Mouse (Mus musculus) MEL (cell line): ENCODE measurements around the gene Qrich1. TPM values are rescaled to one million over a fixed set of nuclear protein-coding genes. Genes with fewer than 3 reads are reported as not detected.

Experiments
- DNase-seq: peaks from one replicate; pipeline ENCODE4 v3.0.0; 2011; ENCODE audit warnings: low read depth, low spot score
- H3K27ac ChIP-seq: 2 replicates; pipeline ENCODE4 v1.5.1; 2012; ENCODE audit warnings: low read depth, mild to moderate bottlenecking, control low read depth, low read length, moderate library complexity; ENCODE audit not compliant: control insufficient read depth
- H3K27me3 ChIP-seq, 2 experiments: fragments of 150-350 bp in 1 of 2; sonication (generic) in 1 of 2; 2 replicates each; pipeline ENCODE4 v1.6.1; 2012; ENCODE audit warnings: low read length in 2 of 2, mild to moderate bottlenecking in 2 of 2, improper control_type of control experiment in 1 of 2, moderate library complexity in 1 of 2; ENCODE audit not compliant: insufficient read depth in 2 of 2, control insufficient read depth in 1 of 2
- H3K36me3 ChIP-seq, 2 experiments: 2 replicates each; pipeline ENCODE4 v1.6.1; 2012 to 2014; ENCODE audit warnings: low read length in 2 of 2, improper control_type of control experiment in 1 of 2, inconsistent platforms in 1 of 2, mild to moderate bottlenecking in 1 of 2; ENCODE audit not compliant: insufficient read depth in 2 of 2, control insufficient read depth in 1 of 2
- H3K4me1 ChIP-seq, 2 experiments: fragments of 150-350 bp in 1 of 2; sonication (generic) in 1 of 2; 2 replicates each; pipeline ENCODE4 v1.6.1; 2012; ENCODE audit warnings: low read length in 2 of 2, improper control_type of control experiment in 1 of 2, mild to moderate bottlenecking in 1 of 2; ENCODE audit not compliant: insufficient read depth in 2 of 2, control insufficient read depth in 1 of 2
- H3K4me3 ChIP-seq, 2 experiments: fragments of 150-350 bp in 1 of 2; sonication (generic) in 1 of 2; 2 replicates each; pipeline ENCODE4 v1.5.1; 2012; ENCODE audit warnings: low read depth in 2 of 2, low read length in 2 of 2, mild to moderate bottlenecking in 2 of 2, moderate library complexity in 2 of 2, control low read depth in 1 of 2, improper control_type of control experiment in 1 of 2; ENCODE audit not compliant: control insufficient read depth in 1 of 2, insufficient read depth in 1 of 2
- H3K79me2 ChIP-seq: 2 replicates; pipeline ENCODE4 v1.6.1; 2012; ENCODE audit warnings: mild to moderate bottlenecking, low read length, moderate library complexity; ENCODE audit not compliant: control insufficient read depth, poor library complexity, insufficient read depth
- H3K9ac ChIP-seq: 2 replicates; pipeline ENCODE4 v1.6.1; 2012; ENCODE audit warnings: low read depth, mild to moderate bottlenecking, control low read depth, low read length, moderate library complexity; ENCODE audit not compliant: control insufficient read depth, poor library complexity, severe bottlenecking
- H3K9me3 ChIP-seq: fragments of 150-350 bp; sonication (generic); replicated peaks from 2 replicates; pipeline ENCODE4 v1.6.1; 2012; ENCODE audit warnings: mild to moderate bottlenecking, low read length, improper control_type of control experiment, moderate library complexity; ENCODE audit not compliant: insufficient read depth
- BHLHE40 ChIP-seq: IDR thresholded peaks from 2 replicates; pipeline ENCODE4 v1.6.1; 2012; ENCODE audit warnings: low read depth, mild to moderate bottlenecking, inconsistent platforms, low read length, improper control_type of control experiment, borderline replicate concordance
- CHD1 ChIP-seq: IDR thresholded peaks from 2 replicates; pipeline ENCODE4 v1.6.1; 2012; ENCODE audit warnings: low read depth, mild to moderate bottlenecking, inconsistent platforms, low read length, improper control_type of control experiment
- GABPA ChIP-seq: IDR thresholded peaks from 2 replicates; pipeline ENCODE4 v1.6.1; 2012; ENCODE audit warnings: low read depth, mild to moderate bottlenecking, inconsistent platforms, low read length, improper control_type of control experiment, moderate library complexity
- GATA1 ChIP-seq: IDR thresholded peaks from 2 replicates; pipeline ENCODE4 v1.6.1; 2011; ENCODE audit warnings: low read depth, low read length, improper control_type of control experiment
- HCFC1 ChIP-seq: IDR thresholded peaks from 2 replicates; pipeline ENCODE4 v1.6.1; 2012; ENCODE audit warnings: low read depth, mild to moderate bottlenecking, inconsistent platforms, low read length, improper control_type of control experiment, moderate library complexity
- JUND ChIP-seq: IDR thresholded peaks from 2 replicates; pipeline ENCODE4 v1.6.1; 2011; ENCODE audit warnings: low read depth, mild to moderate bottlenecking, improper control_type of control experiment, low read length
- MAX ChIP-seq: IDR thresholded peaks from 2 replicates; pipeline ENCODE4 v1.6.1; 2011; ENCODE audit warnings: low read length, improper control_type of control experiment
- MAZ ChIP-seq: IDR thresholded peaks from 2 replicates; pipeline ENCODE4 v1.6.1; 2012; ENCODE audit warnings: low read depth, mild to moderate bottlenecking, inconsistent platforms, low read length, improper control_type of control experiment
- MXI1 ChIP-seq: IDR thresholded peaks from 2 replicates; pipeline ENCODE4 v1.6.1; 2011; ENCODE audit warnings: mild to moderate bottlenecking, low read depth, low read length, improper control_type of control experiment
- MYB ChIP-seq: IDR thresholded peaks from 2 replicates; pipeline ENCODE4 v1.6.1; 2011; ENCODE audit warnings: mild to moderate bottlenecking, low read depth, low read length, improper control_type of control experiment
- MYC ChIP-seq: IDR thresholded peaks from 2 replicates; pipeline ENCODE4 v1.6.1; 2011; ENCODE audit warnings: low read depth, mild to moderate bottlenecking, low read length, improper control_type of control experiment, moderate library complexity
- NELFE ChIP-seq: IDR thresholded peaks from 2 replicates; pipeline ENCODE4 v1.6.1; 2011; ENCODE audit warnings: low read depth, low read length, improper control_type of control experiment
- NRF1 ChIP-seq: IDR thresholded peaks from 2 replicates; pipeline ENCODE4 v1.6.1; 2014; ENCODE audit warnings: low read depth, mild to moderate bottlenecking, inconsistent platforms, low read length, improper control_type of control experiment, moderate library complexity; ENCODE audit not compliant: poor library complexity, insufficient read depth, severe bottlenecking
- POLR2AphosphoS2 ChIP-seq: IDR thresholded peaks from 2 replicates; pipeline ENCODE4 v1.6.1; 2011; ENCODE audit warnings: low read length, improper control_type of control experiment
- SIN3A ChIP-seq: IDR thresholded peaks from 2 replicates; pipeline ENCODE4 v1.6.1; 2012; ENCODE audit warnings: low read length, improper control_type of control experiment, inconsistent platforms
- SMC3 ChIP-seq: IDR thresholded peaks from 2 replicates; pipeline ENCODE4 v1.6.1; 2011; ENCODE audit warnings: low read depth, low read length, improper control_type of control experiment
- TAL1 ChIP-seq: IDR thresholded peaks from 2 replicates; pipeline ENCODE4 v1.6.1; 2012; ENCODE audit warnings: mild to moderate bottlenecking, inconsistent platforms, low read length, moderate library complexity, mixed read lengths
- TCF12 ChIP-seq: IDR thresholded peaks from 2 replicates; pipeline ENCODE4 v1.6.1; 2014; ENCODE audit warnings: low read depth, mild to moderate bottlenecking, inconsistent platforms, low read length, improper control_type of control experiment, moderate library complexity
- USF2 ChIP-seq, 2 experiments: IDR thresholded peaks; 2 replicates each; pipeline ENCODE4 v1.6.1; 2011 to 2012; ENCODE audit warnings: improper control_type of control experiment in 2 of 2, low read length in 2 of 2, borderline replicate concordance in 1 of 2, inconsistent platforms in 1 of 2, low read depth in 1 of 2, mild to moderate bottlenecking in 1 of 2; ENCODE audit not compliant: insufficient read depth in 1 of 2
- ZC3H11A ChIP-seq: IDR thresholded peaks from 2 replicates; pipeline ENCODE4 v1.6.1; 2012; ENCODE audit warnings: low read depth, mild to moderate bottlenecking, inconsistent platforms, low read length, improper control_type of control experiment
- ZKSCAN1 ChIP-seq: IDR thresholded peaks from 2 replicates; pipeline ENCODE4 v1.6.1; 2012; ENCODE audit warnings: low read depth, mild to moderate bottlenecking, inconsistent platforms, low read length, improper control_type of control experiment, moderate library complexity
- ZMIZ1 ChIP-seq: IDR thresholded peaks from 2 replicates; pipeline ENCODE4 v1.6.1; 2012; ENCODE audit warnings: low read depth, mild to moderate bottlenecking, inconsistent platforms, low read length, improper control_type of control experiment, moderate library complexity
- polyA plus RNA-seq, 2 experiments: library from polyadenylated mRNA; stranded (reverse) in 1 of 2; unstranded in 1 of 2; fragments of >175 nt in 1 of 2; fragments of >200 nt in 1 of 2; gene quantifications; 2 replicates each; pipeline versions ENCODE4 v1.2.1 to v1.2.4; 2012; ENCODE audit warnings: low replicate concordance in 2 of 2, low read depth in 1 of 2; ENCODE audit not compliant: insufficient read length in 2 of 2, insufficient read depth in 1 of 2, missing spikeins in 1 of 2
- total RNA-seq: library from RNA; depleted of rRNA; stranded (reverse); fragments of 300-350 nt; gene quantifications from 2 replicates; pipeline ENCODE4 v1.2.3, GENCODE M21; 2012

Qrich1 gene
- total and polyA plus RNA-seq, 3 experiments, result 84.5 to 161 (median 126) TPM

- TF ChIP-seq ZMIZ1 (peak; percentile 90), CHD1 (no peak), MAZ (peak; percentile 85; the same call in 1 of the 2 replicates)
- TF ChIP-seq, all 39 proteins: peak for 24
Observed at GRCm38 (mm10) chr9:108560227-108560841, 43.7 kb downstream of the Qrich1 start, which contains the start of gene Impdh2 (continued).

- Histone ChIP-seq H3K4me3 (no peak overlapping the region), H3K9me3 (no peaks in the 10 kb centered on the region), H3K27ac (no peak overlapping the region), H3K9ac (no peak overlapping the region), H3K36me3 (peaks cover 8 to 31% of the 10 kb centered on the region in 2 experiments), H3K4me1 (peaks cover 0 to 38% of the 10 kb centered on the region in 2 experiments; a peak in 3 of 4 replicates), H3K27me3 (no peaks in the 10 kb centered on the region), H3K79me2 (peaks cover 37% of the 10 kb centered on the region)
- DNase-seq, result no peak
- TF ChIP-seq USF2 (IDR thresholded peaks at IDR 0.05; ENCODE audit: borderline replicate concordance in 1 of 2, insufficient read depth in 1 of 2, low read depth in 1 of 2, low read length in 2 of 2) (no peak), CHD1 (no peak), ZKSCAN1 (no peak), MYC (no peak), SIN3A (no peak), TCF12 (no peak), TAL1 (no peak)
Observed at GRCm38 (mm10) chr9:108563671-108564070, 47.1 kb downstream of the Qrich1 start.

GRCm38 (mm10) chr9:108564131-108564530 lies 47.5 kb downstream of the Qrich1 start:
- no peak for TF ChIP-seq TCF12
- TF ChIP-seq ZC3H11A, result no peak
- TF ChIP-seq JUND, result no peak
- TF ChIP-seq GATA1, result peak; percentile 44; the same call in 1 of the 2 replicates
- no peak for TF ChIP-seq GABPA
- no peak for TF ChIP-seq NRF1
- TF ChIP-seq POLR2AphosphoS2, result peak; percentile 82
- TF ChIP-seq HCFC1, result no peak
- TF ChIP-seq MAZ, result no peak
- 0 out of 2 replicates have a peak, but pooled peaks have one; percentile 16 for TF ChIP-seq SIN3A
- TF ChIP-seq SMC3, result peak; percentile 11; the same call in 1 of the 2 replicates
- 0 out of 2 replicates have a peak, but pooled peaks have one; percentile 34 for TF ChIP-seq MXI1
- no peak for TF ChIP-seq NELFE
- no peak for TF ChIP-seq MYB
- no peak for TF ChIP-seq BHLHE40
- TF ChIP-seq MAX, result 0 out of 2 replicates have a peak, but pooled peaks have one; percentile 27
- no peak overlapping the region for H3K4me3 ChIP-seq
- DNase-seq, result peak; percentile 62
- H3K9ac ChIP-seq, result no peak overlapping the region
- no peak overlapping the region for H3K27ac ChIP-seq
- H3K4me1 ChIP-seq, result peaks cover 0 to 42% of the 10 kb centered on the region in 2 experiments; a peak in 3 of 4 replicates
- no peaks in the 10 kb centered on the region for H3K9me3 ChIP-seq
- H3K79me2 ChIP-seq, result peaks cover 38% of the 10 kb centered on the region
- H3K27me3 ChIP-seq, result no peaks in the 10 kb centered on the region
- H3K36me3 ChIP-seq, result peaks cover 7 to 35% of the 10 kb centered on the region in 2 experiments
